Mouse (Mus musculus): ENCODE data around the gene Gm3005. TPM values are rescaled to one million over a fixed set of nuclear protein-coding genes. Genes with fewer than 3 reads are reported as not detected.
"Not testable (repeated sequence)": the region's sequence is repeated elsewhere in the genome, so short reads cannot be mapped to it uniquely, and the experiment has no call there.

The Gm3005 gene
- polyA plus RNA-seq (2015; fragmentation: Nextera tagmentation; extraction: Ambion mirVana): 0.17 and 0.29 TPM in 2 replicates

DNA sequence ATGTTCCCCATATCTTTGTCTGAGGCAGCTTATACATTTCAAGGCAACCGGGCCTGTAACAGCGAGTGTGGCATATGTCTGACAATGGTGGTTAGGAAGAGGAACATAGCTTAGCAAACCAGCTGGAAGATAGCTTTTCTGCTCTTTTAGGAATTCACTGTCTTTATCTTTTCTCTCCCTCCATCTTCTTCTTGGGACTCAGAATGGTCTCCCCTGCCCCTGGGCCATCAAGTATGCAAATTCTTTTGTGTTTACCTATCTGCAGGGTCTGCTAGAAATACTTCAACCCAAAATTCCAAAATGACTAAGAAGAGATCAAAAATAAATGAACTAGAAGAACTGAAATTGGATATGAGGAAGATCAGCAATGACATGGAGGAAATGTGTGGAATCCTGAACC, at the start of gene Gm3005:
TSS of gene Gm3005 (plus strand) at position 301 of the 400 bp plus-strand sequence.
- not testable (repeated sequence) for H3K4me3 ChIP-seq (ENCODE audit: low read depth, low read length); H3K27ac ChIP-seq (ENCODE audit: low read length); H3K4me2 ChIP-seq (replicated peaks; ENCODE audit: low read depth, low read length); ATAC-seq; H3K9ac ChIP-seq (replicated peaks; ENCODE audit: low read depth); H3K4me1 ChIP-seq (ENCODE audit: insufficient read depth, low read depth, low read length); H3K27me3 ChIP-seq (replicated peaks; ENCODE audit: insufficient read depth, low read length); DNase-seq (ENCODE audit: low spot score); H3K36me3 ChIP-seq (ENCODE audit: insufficient read depth, low read length); H3K9me3 ChIP-seq (ENCODE audit: low read length)
- WGBS: no CpG with 5 or more reads among the region's 2 CpGs

DNA sequence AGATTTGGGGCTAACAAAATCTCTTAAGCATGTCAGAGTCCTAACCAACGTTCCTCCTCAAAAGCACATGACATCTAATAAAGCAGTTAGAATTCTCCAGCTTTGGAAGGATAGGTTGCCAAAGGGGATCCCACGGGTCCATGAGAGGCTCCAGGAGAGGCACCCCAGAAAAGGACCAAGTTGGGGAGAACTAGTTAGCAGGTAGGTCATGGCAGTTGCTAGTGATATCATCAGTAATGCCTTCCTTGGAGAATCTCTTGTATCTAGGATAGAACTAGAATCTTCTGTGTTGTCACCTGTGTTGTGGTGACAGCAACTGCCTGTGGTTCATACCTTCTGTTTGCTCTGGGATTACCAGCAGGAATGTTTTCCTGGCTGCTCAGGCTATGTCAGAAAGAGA, 33.1 kb upstream of the Gm3005 start, which contains the start of gene Gm10413:
TSS of gene Gm10413 (plus strand) at position 301 of the 400 bp plus-strand sequence.
- DNase-seq (ENCODE audit: low spot score): not testable (repeated sequence)

DNA sequence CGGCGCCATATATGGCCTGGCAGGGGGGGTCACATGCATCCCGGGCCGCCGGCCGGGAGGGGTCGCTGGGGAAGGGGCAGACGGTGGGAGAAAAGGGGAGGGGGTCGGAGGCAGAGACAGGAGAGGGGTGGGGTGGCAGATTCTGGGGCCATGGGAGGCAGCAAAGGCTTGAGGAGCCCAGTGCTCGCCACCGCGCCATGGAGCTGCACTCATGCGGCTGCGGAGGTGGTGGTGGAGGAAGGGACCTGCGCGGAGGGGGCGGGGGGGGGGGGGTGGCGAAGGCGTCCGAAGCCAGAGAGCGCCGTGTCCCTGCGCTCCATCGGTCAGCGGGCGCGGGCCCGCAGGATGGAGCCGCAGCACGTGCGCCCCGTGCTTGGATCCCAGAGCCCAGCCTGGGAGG, 15.6 kb upstream of the Gm3005 start, which contains the start of gene Gm10409:
TSS of gene Gm10409 (plus strand) at position 301 of the 400 bp plus-strand sequence.
- ATAC-seq: not testable (repeated sequence)
- no CpG with 5 or more reads among the region's 32 CpGs for WGBS

More for the DNA sequence above, 33.1 kb upstream of the Gm3005 start, which contains the start of gene Gm10413:
- H3K27ac ChIP-seq (ENCODE audit: low read length); H3K36me3 ChIP-seq (ENCODE audit: insufficient read depth, low read length); H3K4me2 ChIP-seq (replicated peaks; ENCODE audit: low read depth, low read length); H3K4me3 ChIP-seq (ENCODE audit: low read depth, low read length); H3K9me3 ChIP-seq (ENCODE audit: low read length); ATAC-seq; H3K4me1 ChIP-seq (ENCODE audit: insufficient read depth, low read depth, low read length); H3K9ac ChIP-seq (replicated peaks; ENCODE audit: low read depth); H3K27me3 ChIP-seq (replicated peaks; ENCODE audit: insufficient read depth, low read length): not testable (repeated sequence)
- no CpG with 5 or more reads among the region's 2 CpGs for WGBS

DNA sequence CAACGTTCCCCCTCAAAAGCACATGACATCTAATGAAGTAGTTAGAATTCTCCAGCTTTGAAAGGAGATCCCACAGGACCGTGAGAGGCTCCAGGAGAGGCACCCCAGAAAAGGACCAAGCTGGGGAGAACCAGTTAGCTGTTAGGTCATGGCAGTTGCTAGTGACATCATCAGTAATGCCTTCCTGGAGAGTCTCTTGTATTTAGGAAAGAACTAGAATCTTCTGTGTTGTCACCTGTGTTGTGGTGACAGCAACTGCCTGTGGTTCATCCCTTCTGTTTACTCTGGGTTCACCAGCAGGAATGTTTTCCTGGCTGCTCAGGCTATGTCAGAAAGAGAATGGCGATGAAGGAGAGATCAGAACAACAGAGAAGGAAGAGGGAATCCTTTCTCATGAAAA, 21.2 kb downstream of the Gm3005 start, which contains the start of gene Gm10408:
TSS of gene Gm10408 (plus strand) at position 301 of the 400 bp plus-strand sequence.
- not testable (repeated sequence) for H3K36me3 ChIP-seq (ENCODE audit: insufficient read depth, low read length); H3K4me3 ChIP-seq (ENCODE audit: low read depth, low read length); H3K4me1 ChIP-seq (ENCODE audit: insufficient read depth, low read depth, low read length); H3K4me2 ChIP-seq (replicated peaks; ENCODE audit: low read depth, low read length); H3K9ac ChIP-seq (replicated peaks; ENCODE audit: low read depth); ATAC-seq; H3K27ac ChIP-seq (ENCODE audit: low read length); H3K9me3 ChIP-seq (ENCODE audit: low read length); DNase-seq (ENCODE audit: low spot score); H3K27me3 ChIP-seq (replicated peaks; ENCODE audit: insufficient read depth, low read length)
- WGBS: no CpG with 5 or more reads among the region's 3 CpGs

More for the DNA sequence above, 15.6 kb upstream of the Gm3005 start, which contains the start of gene Gm10409:
- not testable (repeated sequence) for H3K4me1 ChIP-seq (ENCODE audit: insufficient read depth, low read depth, low read length); H3K27ac ChIP-seq (ENCODE audit: low read length); H3K4me2 ChIP-seq (replicated peaks; ENCODE audit: low read depth, low read length); H3K4me3 ChIP-seq (ENCODE audit: low read depth, low read length); H3K9me3 ChIP-seq (ENCODE audit: low read length); DNase-seq (ENCODE audit: low spot score); H3K27me3 ChIP-seq (replicated peaks; ENCODE audit: insufficient read depth, low read length); H3K9ac ChIP-seq (replicated peaks; ENCODE audit: low read depth); H3K36me3 ChIP-seq (ENCODE audit: insufficient read depth, low read length)

DNA sequence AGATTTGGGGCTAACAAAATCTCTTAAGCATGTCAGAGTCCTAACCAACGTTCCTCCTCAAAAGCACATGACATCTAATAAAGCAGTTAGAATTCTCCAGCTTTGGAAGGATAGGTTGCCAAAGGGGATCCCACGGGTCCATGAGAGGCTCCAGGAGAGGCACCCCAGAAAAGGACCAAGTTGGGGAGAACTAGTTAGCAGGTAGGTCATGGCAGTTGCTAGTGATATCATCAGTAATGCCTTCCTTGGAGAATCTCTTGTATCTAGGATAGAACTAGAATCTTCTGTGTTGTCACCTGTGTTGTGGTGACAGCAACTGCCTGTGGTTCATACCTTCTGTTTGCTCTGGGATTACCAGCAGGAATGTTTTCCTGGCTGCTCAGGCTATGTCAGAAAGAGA, 206.3 kb downstream of the Gm3005 start, which contains the start of gene Gm3012:
TSS of gene Gm3012 (plus strand) at position 301 of the 400 bp plus-strand sequence.
- ATAC-seq; H3K9me3 ChIP-seq (ENCODE audit: low read length); H3K4me2 ChIP-seq (replicated peaks; ENCODE audit: low read depth, low read length); H3K36me3 ChIP-seq (ENCODE audit: insufficient read depth, low read length); H3K9ac ChIP-seq (replicated peaks; ENCODE audit: low read depth); H3K4me3 ChIP-seq (ENCODE audit: low read depth, low read length); H3K4me1 ChIP-seq (ENCODE audit: insufficient read depth, low read depth, low read length); H3K27ac ChIP-seq (ENCODE audit: low read length); DNase-seq (ENCODE audit: low spot score); H3K27me3 ChIP-seq (replicated peaks; ENCODE audit: insufficient read depth, low read length): not testable (repeated sequence)
- no CpG with 5 or more reads among the region's 2 CpGs for WGBS

Other genes starting within 250 kb of the Gm3005 start
- not detected in 2 replicates for gene Gm5795, start 239.8 kb upstream of the Gm3005 start, polyA plus RNA-seq (2015; fragmentation: Nextera tagmentation; extraction: Ambion mirVana)
- 0.71 and 1.7 TPM in 2 replicates for gene D830030K20Rik, start 219.6 kb upstream of the Gm3005 start, polyA plus RNA-seq (2015; fragmentation: Nextera tagmentation; extraction: Ambion mirVana)
- gene Gm2956, start 95.5 kb upstream of the Gm3005 start, polyA plus RNA-seq (2015; fragmentation: Nextera tagmentation; extraction: Ambion mirVana): not detected in 2 replicates
- not detected in 2 replicates for gene Gm10413, start 33.0 kb upstream of the Gm3005 start, polyA plus RNA-seq (2015; fragmentation: Nextera tagmentation; extraction: Ambion mirVana)
- 0.47 and 0.50 TPM in 2 replicates for gene Gm10409, start 15.5 kb upstream of the Gm3005 start, polyA plus RNA-seq (2015; fragmentation: Nextera tagmentation; extraction: Ambion mirVana)
- not detected in 2 replicates for gene Gm10408, start 21.3 kb downstream of the Gm3005 start, polyA plus RNA-seq (2015; fragmentation: Nextera tagmentation; extraction: Ambion mirVana)
- not detected in 2 replicates for gene Gm3012, start 206.4 kb downstream of the Gm3005 start, polyA plus RNA-seq (2015; fragmentation: Nextera tagmentation; extraction: Ambion mirVana)
- gene Gm3020, start 223.9 kb downstream of the Gm3005 start, polyA plus RNA-seq (2015; fragmentation: Nextera tagmentation; extraction: Ambion mirVana): 0.47 and 0.50 TPM in 2 replicates

Data from lung, postnatal 0 days (tissue).